Mouse (Mus musculus): ENCODE measurements around the gene Kcna1. TPM values are rescaled to one million over a fixed set of nuclear protein-coding genes. Genes with fewer than 3 reads are reported as not detected.

Kcna1 gene
- polyA plus RNA-seq, 1 experiment from 2014 or later, result not detected

DNA sequence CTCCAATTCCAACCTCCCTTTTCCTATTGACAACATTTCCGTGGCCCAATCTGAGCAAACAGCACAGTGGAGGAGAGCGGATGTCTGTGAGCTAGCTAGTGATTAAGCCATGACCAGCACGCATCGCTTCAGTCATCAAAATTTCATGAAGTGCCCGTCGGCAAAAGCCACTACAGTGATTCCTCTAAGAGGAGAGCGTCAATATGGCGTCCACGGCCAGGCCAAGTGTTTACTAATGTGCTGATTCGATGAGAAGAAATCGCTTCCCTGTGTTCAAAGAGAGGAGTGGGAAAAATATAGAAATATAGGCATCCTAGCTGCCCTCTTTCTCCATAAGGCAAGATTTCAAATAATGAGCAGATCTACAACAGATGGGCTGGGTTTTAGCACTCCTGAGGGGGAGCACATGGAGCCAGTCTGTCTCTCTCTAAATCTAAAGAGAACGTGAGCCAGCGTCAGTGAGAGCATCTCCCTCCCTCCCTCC is 44.3 kb downstream of the Kcna1 start:
- ATAC-seq, result no peak
- H3K4me1 ChIP-seq (ENCODE audit: insufficient read depth), result no peaks in the 10 kb centered on the region
- 75% methylated on average over 13 of the region's 13 CpGs for WGBS (ENCODE audit: insufficient replicate concordance)
- H3K9me3 ChIP-seq (ENCODE audit: low read length), result no peaks in the 10 kb centered on the region
- H3K36me3 ChIP-seq (replicated peaks; ENCODE audit: insufficient read depth, low read length), result no peaks in the 10 kb centered on the region
- no peak overlapping the region for H3K4me3 ChIP-seq (ENCODE audit: low read depth, low read length)
- H3K4me2 ChIP-seq (ENCODE audit: low read depth, low read length), result no peak overlapping the region
- no peak for DNase-seq
- H3K27ac ChIP-seq (ENCODE audit: low read depth), result no peak overlapping the region
- no peaks in the 10 kb centered on the region for H3K27me3 ChIP-seq (ENCODE audit: insufficient read depth, low read length)
- TF ChIP-seq CTCF (IDR thresholded peaks at IDR 0.05; ENCODE audit: low read depth), result no peak
- TF ChIP-seq EP300 (IDR thresholded peaks at IDR 0.05; ENCODE audit: low read depth), result no peak
- no peak overlapping the region for H3K9ac ChIP-seq (replicated peaks)

DNA sequence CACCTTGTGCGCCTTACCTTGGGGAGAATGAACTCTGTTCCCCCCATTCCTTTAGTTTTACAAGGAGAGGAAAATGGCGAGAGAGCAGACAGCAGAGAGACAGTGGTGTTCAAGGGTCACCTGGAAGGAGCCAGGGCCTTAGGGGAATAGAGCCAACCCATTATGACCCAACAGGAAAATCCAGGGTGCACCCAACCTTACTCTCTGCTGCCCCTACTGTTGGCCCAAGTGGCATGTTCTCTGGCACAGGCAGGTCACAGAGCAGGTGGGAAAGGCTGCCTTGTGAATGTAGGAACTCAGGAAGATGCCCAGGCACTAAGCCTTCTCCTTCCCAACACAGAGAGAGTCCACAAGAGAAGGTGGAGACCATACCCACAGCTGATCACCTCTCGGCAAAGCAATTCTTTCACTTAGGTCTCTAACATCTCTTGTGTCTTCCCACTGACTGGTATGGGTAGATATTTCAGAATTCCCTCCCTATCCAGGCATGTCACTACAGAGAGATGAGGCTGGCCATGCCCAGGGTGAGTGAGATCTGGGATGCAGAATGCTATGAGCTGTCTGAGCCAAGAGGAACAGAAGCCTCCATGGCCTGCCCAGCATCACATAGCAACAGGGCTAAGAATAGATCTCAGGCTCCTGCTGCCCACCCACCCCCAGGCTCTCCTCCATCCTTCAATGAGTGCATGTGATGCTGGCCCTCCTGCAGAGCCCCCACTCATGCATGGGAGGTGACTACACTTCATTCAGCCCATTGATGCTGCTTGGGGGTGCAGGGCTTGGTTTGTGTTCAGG is 46.8 kb downstream of the Kcna1 start:
- TF ChIP-seq EP300 (IDR thresholded peaks at IDR 0.05; ENCODE audit: low read depth), result no peak
- TF ChIP-seq CTCF (IDR thresholded peaks at IDR 0.05; ENCODE audit: low read depth), result no peak; the same call in 1 of the 2 replicates
- no peaks in the 10 kb centered on the region for H3K36me3 ChIP-seq (replicated peaks; ENCODE audit: insufficient read depth, low read length)
- 68% methylated on average over 3 of the region's 3 CpGs for WGBS (ENCODE audit: insufficient replicate concordance)
- H3K27ac ChIP-seq (ENCODE audit: low read depth), result no peak overlapping the region
- no peaks in the 10 kb centered on the region for H3K27me3 ChIP-seq (ENCODE audit: insufficient read depth, low read length)
- DNase-seq (no peak), ATAC-seq (no peak)
- H3K9me3 ChIP-seq (ENCODE audit: low read length), result no peaks in the 10 kb centered on the region
- H3K4me1 ChIP-seq (ENCODE audit: insufficient read depth), result no peaks in the 10 kb centered on the region
- H3K4me3 ChIP-seq (ENCODE audit: low read depth, low read length), result no peak overlapping the region
- H3K9ac ChIP-seq (replicated peaks), result no peak overlapping the region
- H3K4me2 ChIP-seq (ENCODE audit: low read depth, low read length), result no peak overlapping the region

DNA sequence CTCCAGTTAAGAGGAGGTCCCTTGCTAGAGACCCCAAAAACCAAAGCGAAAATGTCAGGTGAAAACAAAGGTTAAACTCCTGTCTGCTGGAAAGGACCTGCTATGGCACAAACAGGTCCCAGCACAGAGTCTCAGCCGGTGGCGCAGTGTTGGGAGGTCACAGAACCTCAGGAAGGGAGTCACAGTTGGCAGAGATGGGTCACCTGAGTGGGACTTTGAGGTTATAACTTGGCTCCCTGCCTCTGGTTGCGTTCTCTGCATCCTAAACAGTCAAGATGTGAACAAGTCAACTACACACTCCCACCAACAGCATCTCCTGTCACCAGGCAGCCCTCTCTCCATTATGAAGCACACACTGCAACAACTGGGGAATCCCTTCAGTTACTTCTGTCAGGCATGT is 48.4 kb downstream of the Kcna1 start:
- Histone ChIP-seq H3K27ac (ENCODE audit: low read depth) (no peak overlapping the region), H3K36me3 (replicated peaks; ENCODE audit: insufficient read depth, low read length) (no peaks in the 10 kb centered on the region), H3K4me2 (ENCODE audit: low read depth, low read length) (no peak overlapping the region), H3K4me3 (ENCODE audit: low read depth, low read length) (no peak overlapping the region), H3K27me3 (ENCODE audit: insufficient read depth, low read length) (no peaks in the 10 kb centered on the region), H3K9me3 (ENCODE audit: low read length) (no peaks in the 10 kb centered on the region), H3K4me1 (ENCODE audit: insufficient read depth) (no peaks in the 10 kb centered on the region), H3K9ac (replicated peaks) (no peak overlapping the region)
- no peak for DNase-seq
- WGBS (ENCODE audit: insufficient replicate concordance), result 76% methylated on average over 4 of the region's 4 CpGs
- TF ChIP-seq EP300 (IDR thresholded peaks at IDR 0.05; ENCODE audit: low read depth) (no peak), CTCF (IDR thresholded peaks at IDR 0.05; ENCODE audit: low read depth) (no peak)
- no peak for ATAC-seq

DNA sequence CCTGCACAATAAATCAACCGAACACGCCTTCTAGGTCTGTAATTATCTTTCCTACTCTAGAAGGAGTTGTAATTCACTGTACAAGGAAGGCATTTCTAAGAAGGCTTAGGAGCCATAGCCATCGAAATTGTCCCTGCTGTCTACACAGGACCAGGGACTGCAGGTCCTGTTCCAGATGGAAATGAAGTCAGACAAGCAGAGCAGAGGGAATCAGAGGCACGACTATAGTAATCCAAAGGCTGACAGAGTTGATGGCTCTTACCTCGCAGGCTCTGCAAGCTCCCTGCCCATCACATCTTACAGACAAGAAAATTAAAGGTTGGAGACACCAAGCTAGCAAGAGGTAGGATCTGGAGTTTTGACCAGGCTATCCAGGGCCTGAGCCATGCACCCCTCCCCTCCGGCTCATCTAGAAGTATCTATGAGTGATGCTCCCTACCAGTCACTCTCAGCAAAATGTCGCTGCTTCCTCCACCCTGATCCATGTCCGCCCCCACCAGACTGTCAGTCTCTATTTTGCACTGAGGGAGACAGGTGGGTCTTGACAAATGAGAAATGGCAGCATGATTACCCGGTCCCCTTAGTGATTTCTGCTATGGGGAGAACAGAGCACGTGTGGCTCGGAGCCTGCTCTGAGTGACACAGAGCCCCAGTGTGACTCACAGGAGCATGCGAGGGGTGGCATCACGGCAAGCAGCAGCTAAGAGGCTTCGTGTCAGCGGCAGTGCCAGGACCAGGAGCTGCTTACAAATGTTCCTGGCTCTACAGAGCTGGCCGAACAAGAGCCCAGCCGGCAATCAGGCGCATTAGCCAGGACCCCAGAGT is 50.2 kb downstream of the Kcna1 start:
- ATAC-seq (no peak), DNase-seq (no peak)
- WGBS (ENCODE audit: insufficient replicate concordance), result 76% methylated on average over 18 of the region's 18 CpGs
- Histone ChIP-seq H3K4me1 (ENCODE audit: insufficient read depth) (no peaks in the 10 kb centered on the region), H3K9me3 (ENCODE audit: low read length) (no peaks in the 10 kb centered on the region), H3K4me3 (ENCODE audit: low read depth, low read length) (no peak overlapping the region), H3K36me3 (replicated peaks; ENCODE audit: insufficient read depth, low read length) (no peaks in the 10 kb centered on the region), H3K4me2 (ENCODE audit: low read depth, low read length) (no peak overlapping the region), H3K27ac (ENCODE audit: low read depth) (no peak overlapping the region), H3K9ac (replicated peaks) (no peak overlapping the region), H3K27me3 (ENCODE audit: insufficient read depth, low read length) (no peaks in the 10 kb centered on the region)
- TF ChIP-seq EP300 (IDR thresholded peaks at IDR 0.05; ENCODE audit: low read depth), result no peak
- no peak for TF ChIP-seq CTCF (IDR thresholded peaks at IDR 0.05; ENCODE audit: low read depth)

DNA sequence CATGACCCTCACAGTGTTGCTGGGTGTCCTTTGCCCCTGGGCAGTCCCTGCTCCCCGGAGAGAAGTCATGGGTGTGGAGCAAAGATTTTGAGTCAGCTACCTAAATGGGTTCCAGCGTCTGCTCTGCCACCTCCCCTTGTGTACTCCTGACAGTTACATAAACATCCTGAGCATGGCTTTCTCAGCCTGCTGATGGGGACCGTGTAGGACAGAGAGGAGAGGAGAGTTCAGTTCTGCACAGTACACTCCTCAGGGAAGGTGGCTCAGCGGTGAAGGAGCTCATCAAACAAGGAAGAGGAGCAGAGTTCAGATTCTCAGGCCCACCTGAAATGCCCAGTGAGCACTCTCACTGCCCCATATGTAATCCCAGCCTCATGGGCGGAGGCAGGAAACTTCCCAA is 51.1 kb downstream of the Kcna1 start:
- TF ChIP-seq EP300 (IDR thresholded peaks at IDR 0.05; ENCODE audit: low read depth), result no peak
- no peak for TF ChIP-seq CTCF (IDR thresholded peaks at IDR 0.05; ENCODE audit: low read depth)
- 46% methylated on average over 5 of the region's 5 CpGs for WGBS (ENCODE audit: insufficient replicate concordance)
- H3K4me3 ChIP-seq (ENCODE audit: low read depth, low read length), result no peak overlapping the region
- H3K4me2 ChIP-seq (ENCODE audit: low read depth, low read length), result no peak overlapping the region
- DNase-seq (no peak), ATAC-seq (no peak)
- no peak overlapping the region for H3K27ac ChIP-seq (ENCODE audit: low read depth)
- H3K9ac ChIP-seq (replicated peaks), result no peak overlapping the region
- no peaks in the 10 kb centered on the region for H3K27me3 ChIP-seq (ENCODE audit: insufficient read depth, low read length)
- H3K9me3 ChIP-seq (ENCODE audit: low read length), result no peaks in the 10 kb centered on the region
- no peaks in the 10 kb centered on the region for H3K36me3 ChIP-seq (replicated peaks; ENCODE audit: insufficient read depth, low read length)
- H3K4me1 ChIP-seq (ENCODE audit: insufficient read depth), result no peaks in the 10 kb centered on the region

DNA sequence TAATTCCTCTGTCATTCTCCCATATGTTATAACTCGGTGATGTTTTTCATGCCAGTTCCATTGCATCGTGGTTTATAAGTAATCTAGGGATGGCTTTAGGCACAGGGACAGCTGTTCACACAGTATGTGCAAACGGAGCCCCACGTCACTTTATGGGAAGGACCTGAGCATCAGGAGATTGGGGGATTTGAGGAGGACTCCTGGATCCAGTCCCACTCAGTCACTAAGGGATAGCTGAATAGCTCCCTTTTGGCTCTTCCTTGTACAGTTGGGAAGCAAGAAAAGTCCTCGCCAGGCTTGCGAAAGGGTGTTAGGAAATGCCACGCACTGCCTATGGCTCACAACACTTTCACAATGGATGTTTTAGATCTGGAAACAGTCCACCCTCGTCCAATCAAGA is 51.8 kb downstream of the Kcna1 start:
- TF ChIP-seq CTCF (IDR thresholded peaks at IDR 0.05; ENCODE audit: low read depth) (no peak), EP300 (IDR thresholded peaks at IDR 0.05; ENCODE audit: low read depth) (no peak)
- no peak overlapping the region for H3K4me3 ChIP-seq (ENCODE audit: low read depth, low read length)
- no peak for ATAC-seq
- H3K9ac ChIP-seq (replicated peaks), result no peak overlapping the region
- H3K27ac ChIP-seq (ENCODE audit: low read depth), result no peak overlapping the region
- 72% methylated on average over 8 of the region's 8 CpGs for WGBS (ENCODE audit: insufficient replicate concordance)
- no peaks in the 10 kb centered on the region for H3K27me3 ChIP-seq (ENCODE audit: insufficient read depth, low read length)
- no peaks in the 10 kb centered on the region for H3K4me1 ChIP-seq (ENCODE audit: insufficient read depth)
- no peaks in the 10 kb centered on the region for H3K9me3 ChIP-seq (ENCODE audit: low read length)
- DNase-seq, result no peak
- no peaks in the 10 kb centered on the region for H3K36me3 ChIP-seq (replicated peaks; ENCODE audit: insufficient read depth, low read length)
- H3K4me2 ChIP-seq (ENCODE audit: low read depth, low read length), result no peak overlapping the region

All from liver, postnatal 0 days (tissue).